Mouse (Mus musculus) bone marrow, adult 2 months (tissue): ENCODE measurements around the gene Etv6.

Experiments used
- CTCF ChIP-seq: fragments of 200-500 bp; IDR thresholded peaks from 2 replicates; pipeline ENCODE4 v1.5.1; 2011; ENCODE audit warnings: low read length, control low read depth; ENCODE audit not compliant: control insufficient read depth, insufficient read depth
- POLR2A ChIP-seq: fragments of 200-500 bp; IDR thresholded peaks from 2 replicates; pipeline ENCODE4 v1.6.1; 2011; ENCODE audit warnings: low read depth, mild to moderate bottlenecking, control low read depth, low read length, borderline replicate concordance; ENCODE audit not compliant: control insufficient read depth

- TF ChIP-seq CTCF, result no peak
- no peak for TF ChIP-seq POLR2A
Measured at GRCm38 (mm10) chr6:134226349-134227169, 191.1 kb downstream of the Etv6 start.
